Mouse (Mus musculus) hindbrain, embryonic 11.5 days (tissue): ENCODE results near the gene Krt12. TPM values are rescaled to one million over a fixed set of nuclear protein-coding genes. Genes with fewer than 3 reads are reported as not detected.

Source experiments
- ATAC-seq: fragments of 200-750 bp; cut with Nextera tagmentation; 2 replicates; pipeline ENCODE4 v1.8.0; 2017; ENCODE audit warnings: mild to moderate bottlenecking, moderate TSS enrichment, moderate library complexity; ENCODE audit not compliant: low FRiP score
- DNase-seq: peaks from one replicate; pipeline ENCODE4 v3.0.0-alpha.2; 2015; ENCODE audit warnings: low spot score
- H3K27ac ChIP-seq: fragments of 300-500 bp; sonication (generic); 2 replicates; pipeline ENCODE4 v1.5.1; 2014; ENCODE audit warnings: mild to moderate bottlenecking, low read depth, low read length
- H3K27me3 ChIP-seq: fragments of 300-500 bp; sonication (generic); 2 replicates; pipeline ENCODE4 v1.6.1; 2014; ENCODE audit warnings: mild to moderate bottlenecking, low read length, moderate library complexity, mixed read lengths; ENCODE audit not compliant: control insufficient read depth, insufficient read depth
- H3K36me3 ChIP-seq: fragments of 300-500 bp; sonication (generic); 2 replicates; pipeline ENCODE4 v1.6.1; 2014; ENCODE audit warnings: mild to moderate bottlenecking, low read length, moderate library complexity, mixed read lengths; ENCODE audit not compliant: control insufficient read depth, insufficient read depth
- H3K4me1 ChIP-seq: fragments of 300-500 bp; sonication (generic); replicated peaks from 2 replicates; pipeline ENCODE4 v1.6.1; 2014; ENCODE audit warnings: low read length, mixed read lengths; ENCODE audit not compliant: control insufficient read depth, insufficient read depth
- H3K4me2 ChIP-seq: fragments of 300-500 bp; sonication (generic); replicated peaks from 2 replicates; pipeline ENCODE4 v1.6.1; 2014; ENCODE audit warnings: mild to moderate bottlenecking, low read depth, low read length
- H3K4me3 ChIP-seq: fragments of 300-500 bp; sonication (generic); 2 replicates; pipeline ENCODE4 v1.5.1; 2014; ENCODE audit warnings: low read depth, low read length
- H3K9ac ChIP-seq: fragments of 300-500 bp; sonication (generic); 2 replicates; pipeline ENCODE4 v1.6.1; 2014; ENCODE audit warnings: low read depth, low read length
- H3K9me3 ChIP-seq: fragments of 300-500 bp; sonication (generic); 2 replicates; pipeline ENCODE4 v1.6.1; 2016; ENCODE audit warnings: low read length; ENCODE audit not compliant: control insufficient read depth
- WGBS: fragments of 180-500 bp; shearing (Covaris S2); extraction: QIAGEN DNeasy Blood & Tissue Kit; methylation state at CpG from one replicate; pipeline ENCODE4 v1.1.7; 2014; 5-methylcytosine and 5-hydroxymethylcytosine counted together
- polyA plus RNA-seq: library from polyadenylated mRNA; unstranded; fragments of >200 nt; fragmentation: Nextera tagmentation; extraction: Ambion mirVana; gene quantifications from 2 replicates; pipeline ENCODE4 v1.2.1, GENCODE M21; 2014

Gene Krt12
- polyA plus RNA-seq, 1 experiment from 2014 or later: not detected

GRCm38 (mm10) chr11:99416902-99417301, 5.2 kb downstream of the Krt12 start:
- H3K9me3 ChIP-seq: no peaks in the 10 kb centered on the region
- 87% methylated on average over 13 of the region's 13 CpGs for WGBS
- no peaks in the 10 kb centered on the region for H3K27me3 ChIP-seq
- H3K4me1 ChIP-seq: no peaks in the 10 kb centered on the region
- ATAC-seq: no peak
- H3K4me2 ChIP-seq: no peak overlapping the region
- no peaks in the 10 kb centered on the region for H3K36me3 ChIP-seq
- no peak overlapping the region for H3K27ac ChIP-seq
- no peak for DNase-seq
- no peak overlapping the region for H3K9ac ChIP-seq
- H3K4me3 ChIP-seq: no peak overlapping the region

DNA sequence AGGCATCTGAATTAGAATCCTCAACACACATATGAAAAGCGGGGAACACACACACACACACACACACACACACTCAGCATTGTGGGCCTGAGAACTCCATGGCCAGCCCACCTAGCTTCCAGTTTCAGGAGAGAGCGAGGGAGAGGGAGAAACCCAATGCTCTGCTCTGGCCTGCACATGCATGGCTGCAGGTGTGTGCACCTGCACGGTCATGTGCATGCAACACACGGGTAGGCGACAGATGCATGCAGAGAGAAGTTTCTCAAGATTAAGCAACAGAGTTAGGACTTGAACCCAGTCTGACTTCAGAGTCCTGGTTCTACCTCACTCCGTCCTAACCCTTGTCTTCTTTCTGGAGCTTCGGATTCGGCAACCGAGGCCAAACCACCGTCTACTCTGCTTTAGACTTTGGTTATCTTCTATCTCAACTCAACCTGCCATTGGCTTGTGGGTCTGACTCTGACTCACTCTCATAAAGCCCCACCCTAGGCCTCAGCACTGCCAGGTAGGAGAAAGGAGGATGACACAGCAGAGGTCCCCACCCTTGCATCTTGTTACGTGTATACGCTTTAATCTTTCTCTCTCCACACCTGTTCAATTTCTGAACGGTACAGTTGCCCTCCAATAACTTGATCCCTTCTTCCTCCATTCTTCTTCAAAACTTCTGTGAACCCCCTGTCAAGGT, 7.5 kb downstream of the Krt12 start:
- Histone ChIP-seq H3K4me2 (no peak overlapping the region), H3K9me3 (no peaks in the 10 kb centered on the region), H3K36me3 (no peaks in the 10 kb centered on the region), H3K27ac (no peak overlapping the region), H3K9ac (no peak overlapping the region), H3K4me3 (no peak overlapping the region), H3K4me1 (no peaks in the 10 kb centered on the region), H3K27me3 (no peaks in the 10 kb centered on the region)
- ATAC-seq (no peak), DNase-seq (no peak)
- WGBS: 93% methylated on average over 13 of the region's 13 CpGs

DNA sequence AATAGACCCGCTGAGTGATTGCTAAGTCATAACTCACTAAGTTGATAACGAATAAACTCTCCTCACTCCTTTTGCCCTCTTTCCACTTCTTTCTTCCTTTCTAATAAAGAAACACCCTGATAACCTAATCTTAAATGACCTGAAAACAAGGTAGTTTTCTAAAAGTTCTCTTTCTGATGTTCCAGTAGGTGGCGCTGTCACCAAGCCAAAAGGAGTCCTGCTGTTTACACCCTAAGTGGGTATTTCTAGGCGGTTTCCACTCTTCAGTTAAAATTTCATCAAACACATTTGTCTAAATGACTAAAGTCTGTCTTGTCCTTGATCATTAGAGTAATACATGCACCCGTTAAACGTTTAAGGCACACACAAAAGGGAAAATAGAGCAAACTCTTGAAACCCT, 8.8 kb downstream of the Krt12 start:
- 18% methylated on average over 6 of the region's 6 CpGs for WGBS
- Histone ChIP-seq H3K27me3 (no peaks in the 10 kb centered on the region), H3K4me3 (no peak overlapping the region), H3K4me1 (no peaks in the 10 kb centered on the region), H3K9me3 (no peaks in the 10 kb centered on the region), H3K9ac (no peak overlapping the region), H3K36me3 (no peaks in the 10 kb centered on the region), H3K27ac (no peak overlapping the region), H3K4me2 (no peak overlapping the region)
- peak; percentile 62 for DNase-seq
- ATAC-seq: no peak

DNA sequence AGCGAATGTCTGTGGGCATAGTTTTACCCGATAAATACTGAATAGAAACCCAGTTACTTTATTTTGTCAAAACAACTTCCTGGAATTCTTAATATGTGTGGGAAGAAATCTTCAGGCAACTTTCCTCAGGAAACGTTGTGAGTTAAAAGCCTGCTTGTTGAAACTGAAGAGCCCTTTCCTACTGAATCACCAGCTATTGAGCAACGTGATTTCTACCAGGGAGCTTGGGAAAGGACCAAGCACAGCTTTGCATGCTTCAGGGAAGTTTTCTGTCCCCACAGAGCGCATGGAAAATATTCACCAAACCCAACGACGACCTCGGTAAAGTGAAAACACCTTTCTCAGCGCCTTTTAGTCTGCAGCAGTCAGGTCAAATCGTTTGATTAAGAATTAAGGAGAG, 15.9 kb downstream of the Krt12 start:
- no peaks in the 10 kb centered on the region for H3K9me3 ChIP-seq
- no peak overlapping the region for H3K4me2 ChIP-seq
- no peak overlapping the region for H3K9ac ChIP-seq
- no peak overlapping the region for H3K4me3 ChIP-seq
- no peaks in the 10 kb centered on the region for H3K4me1 ChIP-seq
- H3K27ac ChIP-seq: no peak overlapping the region
- WGBS: 82% methylated on average over 10 of the region's 10 CpGs
- H3K27me3 ChIP-seq: no peaks in the 10 kb centered on the region
- no peaks in the 10 kb centered on the region for H3K36me3 ChIP-seq
- DNase-seq (no peak), ATAC-seq (no peak)

- no peak for DNase-seq
- no peaks in the 10 kb centered on the region for H3K36me3 ChIP-seq
- no peaks in the 10 kb centered on the region for H3K27me3 ChIP-seq
- H3K4me2 ChIP-seq: no peak overlapping the region
- no peak overlapping the region for H3K27ac ChIP-seq
- no peaks in the 10 kb centered on the region for H3K4me1 ChIP-seq
- H3K9me3 ChIP-seq: no peaks in the 10 kb centered on the region
- WGBS: 88% methylated on average over 13 of the region's 13 CpGs
- H3K4me3 ChIP-seq: no peak overlapping the region
- no peak for ATAC-seq
- no peak overlapping the region for H3K9ac ChIP-seq
Observed at GRCm38 (mm10) chr11:99399956-99400549, 22.0 kb downstream of the Krt12 start.

GRCm38 (mm10) chr11:99398832-99399231, 23.2 kb downstream of the Krt12 start:
- no peak overlapping the region for H3K9ac ChIP-seq
- no peak overlapping the region for H3K4me2 ChIP-seq
- H3K27ac ChIP-seq: no peak overlapping the region
- H3K4me1 ChIP-seq: no peaks in the 10 kb centered on the region
- ATAC-seq (no peak), DNase-seq (no peak)
- no peak overlapping the region for H3K4me3 ChIP-seq
- H3K27me3 ChIP-seq: no peaks in the 10 kb centered on the region
- 70% methylated on average over 8 of the region's 8 CpGs for WGBS
- H3K36me3 ChIP-seq: no peaks in the 10 kb centered on the region
- H3K9me3 ChIP-seq: no peaks in the 10 kb centered on the region

DNA sequence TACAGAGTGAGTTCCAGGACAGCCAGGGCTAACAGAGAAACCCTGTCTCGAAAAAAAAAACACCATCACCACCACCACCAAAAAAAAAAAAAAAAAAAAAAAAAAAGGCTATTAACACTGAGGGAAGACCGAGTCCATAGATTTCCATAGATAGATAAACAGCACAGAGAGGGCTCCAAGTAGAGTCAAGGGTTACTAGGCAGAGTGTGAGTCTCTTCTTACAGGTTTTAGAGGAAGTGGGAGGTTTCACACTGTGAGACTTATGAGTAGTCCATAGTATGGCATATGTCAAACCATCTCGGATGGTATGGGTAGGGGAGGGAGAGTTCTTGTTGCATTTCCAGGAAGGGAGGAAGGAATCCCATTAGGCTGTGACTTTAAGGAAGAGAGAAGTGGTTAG, 24.0 kb downstream of the Krt12 start:
- Histone ChIP-seq H3K4me1 (no peaks in the 10 kb centered on the region), H3K9me3 (no peaks in the 10 kb centered on the region), H3K27ac (no peak overlapping the region), H3K36me3 (no peaks in the 10 kb centered on the region), H3K4me2 (no peak overlapping the region), H3K9ac (no peak overlapping the region), H3K27me3 (no peaks in the 10 kb centered on the region), H3K4me3 (no peak overlapping the region)
- ATAC-seq (no peak), DNase-seq (no peak)
- WGBS: 81% methylated on average over 3 of the region's 3 CpGs

DNA sequence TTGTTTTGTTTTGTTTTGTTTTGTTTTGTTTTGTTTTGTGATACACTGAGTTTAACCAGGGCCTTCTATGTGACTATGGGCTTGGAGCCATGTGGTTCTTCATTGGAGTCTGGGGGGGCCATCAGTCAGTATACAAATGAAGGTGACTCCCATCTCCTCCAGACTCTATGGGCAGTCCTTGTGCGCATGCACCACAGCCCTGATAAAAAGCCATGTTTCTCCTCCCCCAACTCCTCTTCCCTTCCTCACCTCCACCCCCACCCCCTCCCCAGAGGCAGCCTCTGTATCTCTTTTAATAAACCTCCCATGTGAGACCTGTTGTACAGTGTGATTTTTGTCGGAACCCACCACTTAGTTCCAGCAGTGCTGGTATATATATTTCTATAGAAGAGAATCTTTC, 25.4 kb downstream of the Krt12 start:
- Histone ChIP-seq H3K9me3 (no peaks in the 10 kb centered on the region), H3K27ac (no peak overlapping the region), H3K4me3 (no peak overlapping the region), H3K9ac (no peak overlapping the region), H3K4me2 (no peak overlapping the region), H3K36me3 (no peaks in the 10 kb centered on the region), H3K27me3 (no peaks in the 10 kb centered on the region), H3K4me1 (no peaks in the 10 kb centered on the region)
- 94% methylated on average over 2 of the region's 2 CpGs for WGBS
- ATAC-seq (no peak), DNase-seq (no peak)

- Histone ChIP-seq H3K4me1 (no peaks in the 10 kb centered on the region), H3K27ac (no peak overlapping the region), H3K4me2 (no peak overlapping the region), H3K27me3 (no peaks in the 10 kb centered on the region), H3K4me3 (no peak overlapping the region), H3K9ac (no peak overlapping the region), H3K9me3 (no peaks in the 10 kb centered on the region), H3K36me3 (no peaks in the 10 kb centered on the region)
- 71% methylated on average over 3 of the region's 3 CpGs for WGBS
- ATAC-seq (no peak), DNase-seq (no peak)
Observed at GRCm38 (mm10) chr11:99396034-99396433, 26.0 kb downstream of the Krt12 start.
